Mouse (Mus musculus) midbrain, embryonic 10.5 days (tissue): ENCODE data around the gene Gba. TPM values are rescaled to one million over a fixed set of nuclear protein-coding genes. Genes with fewer than 3 reads are reported as not detected.

Experiments
- DNase-seq: peaks from one replicate; pipeline ENCODE4 v3.0.0-alpha.2; 2017; ENCODE audit warnings: low spot score
- H3K27ac ChIP-seq: fragments of 300-500 bp; sonication (generic); replicated peaks from 2 replicates; pipeline ENCODE4 v1.5.1; 2016; ENCODE audit warnings: mild to moderate bottlenecking
- H3K27me3 ChIP-seq: fragments of 300-500 bp; sonication (generic); 2 replicates; pipeline ENCODE4 v1.6.1; 2016; ENCODE audit warnings: low read depth, mild to moderate bottlenecking; ENCODE audit not compliant: poor library complexity, severe bottlenecking
- H3K36me3 ChIP-seq: fragments of 300-500 bp; sonication (generic); 2 replicates; pipeline ENCODE4 v1.6.1; 2016; ENCODE audit warnings: mild to moderate bottlenecking, moderate library complexity
- H3K4me1 ChIP-seq: fragments of 300-500 bp; sonication (generic); 2 replicates; pipeline ENCODE4 v1.6.1; 2016
- H3K4me3 ChIP-seq: fragments of 300-500 bp; sonication (generic); 2 replicates; pipeline ENCODE4 v1.5.1; 2016; ENCODE audit warnings: mild to moderate bottlenecking, moderate library complexity
- H3K9me3 ChIP-seq: fragments of 300-500 bp; sonication (generic); replicated peaks from 2 replicates; pipeline ENCODE4 v1.6.1; 2016; ENCODE audit warnings: mild to moderate bottlenecking
- WGBS: fragments of 180-500 bp; shearing (Covaris S2); methylation state at CpG from one replicate; pipeline ENCODE4 v1.1.7; 2016; 5-methylcytosine and 5-hydroxymethylcytosine counted together
- microRNA counts: library from miRNA; unstranded; fragments of <30 nt; microRNA quantifications from one replicate; lab custom pipeline; 2017
- microRNA-seq: library from miRNA; unstranded; fragments of <30 nt; microRNA quantifications from one replicate; pipeline ENCODE4, GENCODE M21; 2017
- polyA plus RNA-seq: library from polyadenylated mRNA; unstranded; fragments of >200 nt; fragmentation: Nextera tagmentation; extraction: Ambion mirVana; gene quantifications from 2 replicates; pipeline ENCODE4 v1.2.1, GENCODE M21; 2016

Gene Gba
- polyA plus RNA-seq, 1 experiment from 2014 or later = 37.1 TPM

DNA sequence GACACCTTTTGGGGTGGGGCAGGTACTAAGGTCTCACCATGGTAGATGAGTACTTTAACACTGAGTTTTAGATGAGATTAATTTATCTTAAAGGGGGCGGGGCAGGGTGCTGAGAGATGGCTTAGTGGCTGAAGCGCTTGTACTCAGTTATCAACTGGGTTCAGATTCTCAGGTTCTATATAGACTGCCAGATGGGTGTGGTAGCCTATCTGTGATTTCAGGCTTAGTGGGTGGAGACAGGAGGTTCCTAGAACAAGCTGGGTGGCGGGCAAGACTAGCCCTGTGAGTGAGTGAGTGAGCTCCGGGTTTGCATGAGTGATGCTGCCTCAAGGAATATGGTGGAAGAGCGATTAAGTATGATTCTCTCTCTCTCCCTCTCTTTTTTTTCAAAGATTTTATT is 52.3 kb downstream of the Gba start:
- H3K9me3 ChIP-seq = no peaks in the 10 kb centered on the region
- no peaks in the 10 kb centered on the region for H3K36me3 ChIP-seq
- peaks cover 24% of the 10 kb centered on the region for H3K4me1 ChIP-seq
- DNase-seq = no peak
- peaks cover 39% of the 10 kb centered on the region for H3K27me3 ChIP-seq
- WGBS = 87% methylated on average over 5 of the region's 5 CpGs
- H3K4me3 ChIP-seq = no peak overlapping the region
- H3K27ac ChIP-seq = no peak overlapping the region

DNA sequence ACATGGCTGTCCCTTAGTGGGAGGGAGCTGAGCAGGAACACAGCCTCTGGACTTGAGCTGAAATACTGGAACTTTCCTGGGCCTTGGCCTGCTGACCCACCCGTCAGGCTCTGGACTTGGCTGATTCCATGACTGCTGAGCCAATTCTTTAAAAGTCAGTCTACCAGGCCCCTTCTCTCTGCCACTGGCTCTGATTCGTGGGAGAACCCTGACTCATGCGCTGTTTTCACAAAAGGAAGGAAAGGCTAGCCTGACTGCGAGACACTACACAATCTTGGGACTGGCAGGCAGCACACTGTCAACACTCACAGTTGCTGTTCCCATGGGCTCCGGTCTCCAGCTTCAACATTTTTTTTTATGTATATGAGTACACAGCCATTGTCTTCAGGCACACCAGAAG is 53.4 kb downstream of the Gba start:
- Histone ChIP-seq H3K9me3 (no peaks in the 10 kb centered on the region), H3K36me3 (no peaks in the 10 kb centered on the region), H3K27ac (no peak overlapping the region), H3K4me3 (no peak overlapping the region), H3K27me3 (peaks cover 35% of the 10 kb centered on the region), H3K4me1 (peaks cover 20% of the 10 kb centered on the region)
- DNase-seq = no peak
- 83% methylated on average over 5 of the region's 5 CpGs for WGBS

MicroRNAs encoded within 50 kb of the gene (microRNA counts, 519-probe panel; counts per million panel counts)
- 2,695 counts per million, percentile 8 among the panel's probes with 10 or more counts for microRNA mmu-miR-92b (lab: Ali Mortazavi, UCI)

Small RNA genes within 50 kb of the gene (microRNA-seq; reads per million reads assigned to microRNA genes)
- gene Mir92b = 27,934 reads per million, percentile 99 among the genes with 10 or more reads in this experiment

Other genes starting within 250 kb of the Gba start
- gene Rusc1, start 109.6 kb upstream of the Gba start, polyA plus RNA-seq = 18.2 and 26.1 TPM in 2 replicates
- not detected in 2 replicates for gene Gm43738, start 101.8 kb upstream of the Gba start, polyA plus RNA-seq
- gene Fdps, start 101.0 kb upstream of the Gba start, polyA plus RNA-seq = 366 and 381 TPM in 2 replicates
- gene Pklr, start 66.8 kb upstream of the Gba start, polyA plus RNA-seq = 4.1 and 5.9 TPM in 2 replicates
- gene Hcn3, start 42.7 kb upstream of the Gba start, polyA plus RNA-seq = 6.3 and 10.6 TPM in 2 replicates
- 33.8 and 34.0 TPM in 2 replicates for gene Clk2, start 38.1 kb upstream of the Gba start, polyA plus RNA-seq
- gene Scamp3, start 25.5 kb upstream of the Gba start, polyA plus RNA-seq = 99.2 and 104 TPM in 2 replicates
- gene Fam189b, start 19.8 kb upstream of the Gba start, polyA plus RNA-seq = 31.0 and 35.0 TPM in 2 replicates
- gene Thbs3, start 12.3 kb downstream of the Gba start, polyA plus RNA-seq = 82.2 and 108 TPM in 2 replicates
- 238 TPM in 2 replicates for gene Mtx1, start 24.2 kb downstream of the Gba start, polyA plus RNA-seq
- gene Muc1, start 26.1 kb downstream of the Gba start, polyA plus RNA-seq = 1.8 and 3.4 TPM in 2 replicates
- gene Krtcap2, start 43.0 kb downstream of the Gba start, polyA plus RNA-seq = 268 and 282 TPM in 2 replicates
- 5.7 and 11.5 TPM in 2 replicates for gene Trim46, start 43.4 kb downstream of the Gba start, polyA plus RNA-seq
- 94.9 and 101 TPM in 2 replicates for gene Dpm3, start 56.4 kb downstream of the Gba start, polyA plus RNA-seq
- 29.8 and 34.3 TPM in 2 replicates for gene Slc50a1, start 67.6 kb downstream of the Gba start, polyA plus RNA-seq
- gene Efna1, start 78.2 kb downstream of the Gba start, polyA plus RNA-seq = 11.8 TPM in 2 replicates
- 3.9 and 7.0 TPM in 2 replicates for gene Efna3, start 120.0 kb downstream of the Gba start, polyA plus RNA-seq
- 20.5 and 21.9 TPM in 2 replicates for gene Efna4, start 135.1 kb downstream of the Gba start, polyA plus RNA-seq
- gene Adam15, start 147.1 kb downstream of the Gba start, polyA plus RNA-seq = 30.5 and 34.9 TPM in 2 replicates
- gene Dcst2, start 159.0 kb downstream of the Gba start, polyA plus RNA-seq = 0.11 and 0.12 TPM in 2 replicates
- gene Dcst1, start 162.3 kb downstream of the Gba start, polyA plus RNA-seq = 0.11 and 0.20 TPM in 2 replicates
- 0.39 and 0.83 TPM in 2 replicates for gene Zbtb7b, start 191.8 kb downstream of the Gba start, polyA plus RNA-seq
- 0.68 and 1.2 TPM in 2 replicates for gene Lenep, start 199.9 kb downstream of the Gba start, polyA plus RNA-seq
- gene Flad1, start 208.9 kb downstream of the Gba start, polyA plus RNA-seq = 27.9 and 34.2 TPM in 2 replicates
- 540 and 645 TPM in 2 replicates for gene Cks1b, start 215.5 kb downstream of the Gba start, polyA plus RNA-seq
- gene Shc1, start 215.5 kb downstream of the Gba start, polyA plus RNA-seq = 51.8 TPM in 2 replicates
- 41.9 and 43.3 TPM in 2 replicates for gene Pygo2, start 227.3 kb downstream of the Gba start, polyA plus RNA-seq
- 18.6 and 19.9 TPM in 2 replicates for gene Pbxip1, start 233.8 kb downstream of the Gba start, polyA plus RNA-seq